Mouse (Mus musculus) embryonic fibroblast, embryonic 13.5 days (primary cell): ENCODE measurements around the gene Rad51b. TPM values are rescaled to one million over a fixed set of nuclear protein-coding genes. Genes with fewer than 3 reads are reported as not detected.
A peak's percentile ranks its signal among the peaks of the same experiment; 100 is the strongest.

Experiments
- H3K27ac ChIP-seq: 2 replicates; pipeline ENCODE4 v1.5.1; 2012; ENCODE audit warnings: low read length, control low read depth, inconsistent platforms; ENCODE audit not compliant: insufficient read depth
- H3K4me1 ChIP-seq: 2 replicates; pipeline ENCODE4 v1.6.1; 2011; ENCODE audit warnings: low read length; ENCODE audit not compliant: control insufficient read depth, insufficient read depth
- H3K4me3 ChIP-seq: 2 replicates; pipeline ENCODE4 v1.5.1; 2011; ENCODE audit warnings: mild to moderate bottlenecking, control low read depth, low read length; ENCODE audit not compliant: insufficient read depth
- CTCF ChIP-seq: IDR thresholded peaks from 2 replicates; pipeline ENCODE4 v1.5.1; 2011; ENCODE audit warnings: mild to moderate bottlenecking, control low read depth, low read length, moderate library complexity, borderline replicate concordance; ENCODE audit not compliant: insufficient read depth
- POLR2A ChIP-seq: IDR thresholded peaks from 2 replicates; pipeline ENCODE4 v1.6.1; 2011; ENCODE audit warnings: low read depth, mild to moderate bottlenecking, control low read depth, low read length, moderate library complexity
- polyA plus RNA-seq: library from polyadenylated mRNA; stranded (reverse); fragments of >200 nt; gene quantifications from 2 replicates; pipeline ENCODE4 v1.2.4, GENCODE M21; 2011; ENCODE audit warnings: low read depth; ENCODE audit not compliant: missing spikeins, insufficient read length

Rad51b gene
- polyA plus RNA-seq, 1 experiment: 4.0 TPM

DNA sequence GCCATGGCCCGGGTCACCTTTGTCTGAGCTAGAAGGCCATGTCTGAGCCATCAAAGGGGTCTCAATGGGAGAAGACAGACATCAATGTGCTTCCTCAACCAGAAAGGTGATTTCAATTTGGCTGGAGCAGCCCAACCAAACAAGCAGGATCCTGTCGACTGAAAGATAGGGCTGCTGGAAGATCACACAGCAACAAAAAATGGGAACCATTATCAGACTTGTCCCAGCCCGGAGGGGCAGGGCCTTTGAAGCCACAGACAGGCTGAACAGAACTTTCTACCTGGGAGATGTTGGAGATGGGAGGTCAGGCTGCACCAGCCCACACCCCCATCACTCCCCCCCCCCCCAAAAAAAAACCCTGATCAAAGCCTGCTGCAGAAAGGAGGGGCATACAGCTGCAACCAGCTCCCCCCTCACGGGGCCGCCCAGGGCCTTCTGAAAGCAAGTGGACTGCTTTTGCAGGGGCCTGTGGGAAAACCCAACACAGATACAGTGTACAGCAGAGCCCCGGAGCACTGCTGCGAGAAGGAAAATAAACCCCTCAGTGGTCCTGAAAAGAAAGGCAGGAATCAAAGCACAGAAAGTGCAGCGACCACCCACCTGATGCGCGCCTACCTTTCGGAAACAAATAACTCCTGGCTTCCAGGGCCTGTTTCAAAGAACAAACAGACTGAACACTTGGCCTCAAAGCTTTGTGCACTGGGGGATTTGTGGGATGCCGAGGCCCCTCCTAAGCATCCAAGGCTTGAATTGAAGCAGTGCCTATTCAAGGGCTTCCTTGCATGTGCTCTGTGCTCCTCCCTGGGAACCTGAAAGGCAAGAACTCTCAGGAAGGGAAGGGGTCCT is 542.2 kb downstream of the Rad51b start:
- no peak for TF ChIP-seq POLR2A
- Histone ChIP-seq H3K4me3 (no peak overlapping the region), H3K4me1 (peaks cover 3% of the 10 kb centered on the region), H3K27ac (no peak overlapping the region)

DNA sequence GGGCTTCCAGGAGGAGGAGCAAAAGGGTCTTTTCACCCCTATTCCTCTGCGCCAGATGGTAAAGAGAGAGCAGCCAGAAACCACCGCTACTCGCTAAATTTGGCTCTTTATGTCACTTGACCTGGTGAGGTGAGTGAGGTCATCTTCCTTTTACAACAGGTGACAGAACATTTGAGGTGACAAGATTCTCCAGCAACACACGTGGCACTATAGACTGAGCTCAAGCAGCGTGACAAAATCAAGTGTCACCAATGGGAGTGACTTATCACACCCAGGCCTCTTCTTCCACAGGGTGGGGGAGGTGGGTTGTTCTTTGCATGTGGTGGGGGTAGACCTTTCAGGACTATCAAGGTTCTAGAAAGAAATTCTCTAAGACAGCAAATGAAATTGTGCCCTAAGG is 543.4 kb downstream of the Rad51b start:
- H3K4me1 ChIP-seq: peaks cover 3% of the 10 kb centered on the region
- H3K4me3 ChIP-seq: no peak overlapping the region
- H3K27ac ChIP-seq: no peak overlapping the region
- TF ChIP-seq POLR2A (no peak), CTCF (no peak)

GRCm38 (mm10) chr12:79841248-79841647 is 544.2 kb downstream of the Rad51b start:
- H3K4me1 ChIP-seq: peaks cover 6% of the 10 kb centered on the region
- no peak overlapping the region for H3K4me3 ChIP-seq
- no peak for TF ChIP-seq POLR2A
- no peak for TF ChIP-seq CTCF
- no peak overlapping the region for H3K27ac ChIP-seq

- peaks cover 8% of the 10 kb centered on the region for H3K4me1 ChIP-seq
- peak overlapping the region; percentile 6; the same call in 1 of the 2 replicates for H3K27ac ChIP-seq
- no peak for TF ChIP-seq POLR2A
- no peak for TF ChIP-seq CTCF
- H3K4me3 ChIP-seq: no peak overlapping the region
These were observed 545.2 kb downstream of the Rad51b start for GRCm38 (mm10) chr12:79842319-79842718.

- H3K4me1 ChIP-seq: peaks cover 8% of the 10 kb centered on the region
- TF ChIP-seq POLR2A: no peak
- no peak for TF ChIP-seq CTCF
- H3K27ac ChIP-seq: no peak overlapping the region
- H3K4me3 ChIP-seq: no peak overlapping the region
These were observed 545.9 kb downstream of the Rad51b start for GRCm38 (mm10) chr12:79843002-79843401.

GRCm38 (mm10) chr12:79843496-79843895 is 546.4 kb downstream of the Rad51b start:
- no peak overlapping the region for H3K27ac ChIP-seq
- TF ChIP-seq POLR2A: no peak
- TF ChIP-seq CTCF: no peak

DNA sequence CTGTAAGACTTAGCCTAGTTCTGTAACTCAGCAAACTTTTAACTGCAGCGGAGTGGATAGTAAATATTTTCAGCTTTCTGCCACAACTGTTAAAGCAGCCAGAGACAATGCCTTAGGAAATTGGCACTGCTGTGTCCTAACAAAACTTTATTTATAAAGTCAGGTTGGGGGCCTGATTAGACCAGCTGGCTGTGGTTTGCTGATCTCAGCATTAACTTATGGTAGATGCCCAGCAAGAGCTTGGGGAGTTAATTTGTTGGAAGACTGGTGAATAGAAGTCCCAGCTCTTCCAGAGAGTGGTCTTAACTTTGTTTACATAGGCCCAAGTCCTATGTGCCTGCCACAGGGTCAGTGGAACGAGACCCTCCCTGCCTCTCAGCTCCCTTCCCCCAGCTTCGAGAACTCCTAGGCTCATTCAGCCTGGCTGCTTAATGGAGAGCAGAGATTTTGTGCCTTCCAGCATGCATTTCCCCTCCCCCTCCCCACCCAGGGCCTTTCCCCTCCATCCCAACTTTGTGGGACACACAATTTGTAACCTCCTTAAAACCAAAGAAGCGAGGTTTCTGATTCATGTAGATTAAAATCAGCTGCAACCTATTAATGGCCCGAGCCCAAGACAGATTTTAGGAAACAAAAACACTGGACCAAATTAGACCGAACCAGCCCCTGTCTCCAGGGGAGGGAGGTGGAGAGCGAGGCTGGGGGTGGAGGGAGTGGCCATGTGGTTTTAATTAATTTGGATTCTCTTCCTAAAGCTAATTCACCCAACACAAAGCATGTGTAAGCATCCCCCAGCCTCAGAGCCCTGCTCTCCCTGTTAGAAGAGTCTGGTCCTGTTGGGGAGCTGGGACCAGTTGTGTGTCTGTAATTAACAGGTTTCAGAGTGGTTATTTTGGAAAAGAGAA is 549.4 kb downstream of the Rad51b start:
- Histone ChIP-seq H3K4me3 (no peak overlapping the region), H3K27ac (peak overlapping the region; percentile 63), H3K4me1 (peaks cover 5% of the 10 kb centered on the region; the same call in 1 of the 2 replicates)
- TF ChIP-seq POLR2A (no peak; the same call in 1 of the 2 replicates), CTCF (no peak)

More at GRCm38 (mm10) chr12:79843496-79843895, 546.4 kb downstream of the Rad51b start:
- no peak overlapping the region for H3K4me3 ChIP-seq
- H3K4me1 ChIP-seq: peaks cover 5% of the 10 kb centered on the region; the same call in 1 of the 2 replicates

DNA sequence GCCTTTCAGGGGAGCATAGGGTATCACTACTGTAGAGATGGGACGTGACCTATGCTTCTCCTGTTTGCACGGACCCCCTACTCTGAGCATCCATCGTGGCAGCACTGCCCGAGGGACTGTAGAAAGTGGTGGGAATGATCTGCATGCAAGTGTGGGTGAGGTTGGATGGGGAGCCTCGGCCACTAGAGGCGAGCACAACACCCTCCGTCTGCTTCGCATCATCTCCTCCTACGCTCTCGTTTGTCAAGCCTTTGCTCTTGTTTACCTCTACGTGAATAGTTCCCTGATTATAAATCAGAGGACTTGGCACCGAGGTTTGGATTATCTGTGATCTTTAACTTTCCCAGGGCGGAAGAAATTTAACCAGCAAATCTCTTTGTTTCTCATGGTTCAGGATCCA is 551.5 kb downstream of the Rad51b start:
- Histone ChIP-seq H3K4me3 (no peak overlapping the region), H3K27ac (no peak overlapping the region), H3K4me1 (peaks cover 5% of the 10 kb centered on the region; the same call in 1 of the 2 replicates)
- TF ChIP-seq POLR2A (no peak), CTCF (no peak)

GRCm38 (mm10) chr12:79850021-79850420 is 552.9 kb downstream of the Rad51b start:
- Histone ChIP-seq H3K4me3 (no peak overlapping the region), H3K4me1 (peaks cover 5% of the 10 kb centered on the region; the same call in 1 of the 2 replicates), H3K27ac (no peak overlapping the region)
- no peak for TF ChIP-seq CTCF
- TF ChIP-seq POLR2A: no peak
